Mouse (Mus musculus) thymus, adult 18-20 months (tissue): ENCODE measurements around the gene Gp9.

Experiments used
- DNase-seq, 2 experiments: peaks; one replicate each; pipeline ENCODE4 v3.0.0; 2022; ENCODE audit warnings: mixed read lengths in 2 of 2

The Gp9 gene

DNA sequence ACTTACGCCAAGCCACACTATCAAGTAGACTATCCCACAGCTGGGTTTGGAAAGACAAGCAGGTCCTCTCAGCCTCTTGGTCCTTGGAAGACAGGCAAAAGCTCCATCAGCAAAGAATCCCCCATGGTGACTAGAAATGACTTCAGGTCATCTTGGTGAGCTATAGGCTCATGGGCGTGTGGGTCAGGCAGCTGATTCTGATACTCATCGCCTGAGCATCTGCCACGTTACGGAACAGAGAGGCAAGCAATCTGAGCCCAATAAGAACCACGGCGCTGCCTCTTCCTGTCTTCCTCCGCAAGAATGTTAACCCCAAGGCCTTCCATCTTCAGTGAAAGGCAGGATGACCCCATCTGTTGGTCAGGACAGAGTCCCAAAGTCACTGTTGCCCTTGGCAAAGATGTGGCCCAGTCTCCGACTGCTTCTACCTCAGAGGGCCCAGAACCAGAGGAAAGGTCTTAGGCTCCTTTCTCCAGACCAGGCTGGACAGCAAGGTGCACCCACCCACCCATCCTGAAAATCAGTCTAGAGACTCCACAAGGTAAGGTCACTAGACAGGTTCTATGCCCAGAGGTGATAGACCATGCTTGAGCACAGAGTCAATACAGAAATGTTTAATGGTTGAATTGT is 10.5 kb downstream of the Gp9 start:
- DNase-seq = no peak

DNA sequence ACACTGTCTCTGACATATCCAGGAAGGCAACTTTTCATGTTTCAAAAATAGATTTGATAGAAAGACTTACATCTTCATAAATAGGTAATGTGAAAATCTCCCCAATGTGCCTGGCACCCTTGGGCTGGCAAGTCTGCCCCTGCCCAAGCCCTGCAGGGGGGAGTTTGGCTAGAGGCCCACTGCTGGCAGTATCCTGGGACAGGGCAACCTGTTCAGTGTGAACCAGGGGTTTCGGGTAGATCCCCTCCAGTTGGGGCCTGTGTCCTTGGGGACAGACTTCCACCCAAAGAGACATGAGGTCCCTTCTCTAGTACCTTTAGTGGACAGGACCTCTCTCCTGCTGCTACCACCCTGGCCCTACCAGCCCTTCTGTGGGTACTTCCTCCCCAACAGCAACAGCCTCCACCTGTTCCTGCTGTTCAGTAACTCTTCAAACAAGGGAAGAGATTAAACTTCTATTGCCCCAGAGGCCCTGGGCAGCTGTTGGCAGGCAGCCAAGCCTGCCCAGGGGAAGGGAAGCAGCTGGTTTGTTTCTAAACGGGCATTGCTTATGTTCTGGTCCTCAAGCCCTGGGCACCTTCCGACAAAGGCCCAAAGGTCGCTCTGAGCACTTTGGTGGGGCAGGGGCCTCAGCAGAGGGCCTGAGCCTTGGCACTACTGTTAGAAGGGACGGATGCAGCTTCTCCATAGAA is 11.2 kb downstream of the Gp9 start:
- no peak for DNase-seq

- no peak for DNase-seq
Observed at GRCm38 (mm10) chr6:87789791-87790190, 11.9 kb downstream of the Gp9 start.

DNA sequence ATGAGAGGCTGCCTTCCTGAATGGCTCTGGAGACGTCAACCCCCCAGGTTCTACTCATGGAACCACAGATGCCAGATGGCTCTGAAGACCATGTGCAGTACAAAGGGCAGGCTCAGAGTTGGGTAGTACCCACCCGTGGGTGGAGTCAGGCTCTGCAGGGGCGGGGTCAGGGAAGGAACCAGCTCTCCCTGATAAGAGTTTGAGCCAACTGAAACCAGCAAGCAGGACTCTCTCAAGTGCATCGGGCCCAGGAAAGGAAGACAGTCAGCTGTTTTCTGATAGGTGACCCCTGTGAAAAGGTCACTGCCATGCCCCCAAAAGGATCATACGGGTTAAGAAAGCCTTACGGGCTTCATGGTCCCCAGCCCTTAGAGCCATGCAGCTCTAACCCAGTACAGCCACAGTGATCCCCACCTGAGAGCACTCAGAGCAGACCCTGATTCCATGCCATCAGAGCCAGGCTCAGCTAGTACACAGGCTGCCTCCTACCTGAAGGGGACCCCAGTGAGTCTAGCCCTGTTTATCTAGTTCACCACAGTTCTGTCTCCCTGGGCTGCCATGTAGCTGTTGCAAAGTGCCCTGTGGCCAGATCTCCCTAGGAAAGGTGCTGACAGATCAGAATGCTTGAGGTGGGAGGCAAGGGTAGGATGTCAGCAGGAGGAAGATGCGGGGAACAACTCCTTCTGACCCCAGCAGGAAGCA is 13.1 kb downstream of the Gp9 start:
- no peak for DNase-seq

DNA sequence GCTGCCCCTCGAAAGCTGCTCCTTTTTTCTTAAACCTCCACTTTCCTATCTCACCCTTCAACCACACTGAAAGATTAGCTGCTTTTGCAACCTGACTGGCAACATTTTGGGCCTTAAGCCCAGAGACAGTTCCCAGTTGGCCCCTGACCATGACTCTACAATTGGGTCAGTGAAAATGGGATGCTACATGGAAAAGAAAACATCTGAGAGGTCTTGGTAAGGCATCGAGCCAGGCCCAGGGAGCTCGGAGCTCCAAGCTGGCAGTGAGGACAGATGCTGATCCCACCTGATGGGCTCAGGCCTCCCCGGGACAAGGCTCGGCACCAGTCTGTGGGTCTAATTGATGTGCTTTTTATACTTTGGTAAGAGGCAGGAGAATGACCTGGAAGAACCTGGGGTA is 14.0 kb downstream of the Gp9 start:
- no peak for DNase-seq

- no peak for DNase-seq
Observed at GRCm38 (mm10) chr6:87793821-87794510, 16.1 kb downstream of the Gp9 start.

- no peak for DNase-seq
Observed at GRCm38 (mm10) chr6:87795385-87796150, 17.7 kb downstream of the Gp9 start.

DNA sequence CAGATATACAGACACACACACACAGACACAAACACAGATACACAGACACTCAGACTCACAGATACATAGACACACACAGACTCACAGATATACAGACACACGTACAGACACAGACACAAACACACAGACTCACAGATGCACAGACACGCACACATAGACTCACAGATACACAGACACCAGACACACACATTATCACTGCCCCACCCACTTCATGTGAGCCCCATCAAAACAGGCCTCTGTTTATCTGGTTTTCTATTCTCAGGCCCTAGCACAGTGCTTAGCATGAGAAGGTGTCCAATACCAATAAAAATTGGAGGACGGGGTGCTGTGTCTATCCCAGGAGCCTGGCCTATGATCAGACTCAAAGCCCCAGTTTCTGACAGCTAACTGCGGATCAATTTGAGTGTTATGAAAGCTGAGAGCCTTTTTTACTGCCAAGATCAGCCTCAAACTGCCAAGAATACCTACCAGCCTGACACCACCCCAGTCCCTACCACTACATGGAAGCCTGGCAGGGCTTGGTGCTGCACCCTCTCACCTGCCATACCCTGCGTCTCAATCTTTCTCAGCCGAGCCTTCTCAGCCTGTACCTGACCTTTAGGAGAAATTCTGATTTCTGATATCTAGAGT is 18.5 kb downstream of the Gp9 start:
- no peak for DNase-seq

DNA sequence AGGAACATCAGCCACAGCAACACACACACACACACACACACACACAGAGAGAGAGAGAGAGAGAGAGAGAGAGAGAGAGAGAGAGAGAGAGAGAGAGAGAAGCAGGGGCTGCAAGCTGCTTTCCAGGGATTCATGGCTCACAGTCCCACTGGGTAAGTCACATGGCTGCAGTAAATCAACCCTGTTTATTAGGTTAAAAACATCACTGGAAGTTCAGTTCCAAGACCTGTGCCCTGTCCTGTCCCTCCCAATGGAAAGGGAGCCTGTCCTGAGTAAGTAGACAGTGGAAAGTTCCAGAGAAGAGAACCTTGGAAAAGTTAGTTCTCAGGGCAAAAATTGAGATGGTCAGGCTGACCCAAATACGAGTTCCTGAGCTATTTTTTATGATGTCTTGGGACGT is 19.4 kb downstream of the Gp9 start:
- no peak for DNase-seq

GRCm38 (mm10) chr6:87799576-87799975 is 21.7 kb downstream of the Gp9 start:
- DNase-seq = no peak

DNA sequence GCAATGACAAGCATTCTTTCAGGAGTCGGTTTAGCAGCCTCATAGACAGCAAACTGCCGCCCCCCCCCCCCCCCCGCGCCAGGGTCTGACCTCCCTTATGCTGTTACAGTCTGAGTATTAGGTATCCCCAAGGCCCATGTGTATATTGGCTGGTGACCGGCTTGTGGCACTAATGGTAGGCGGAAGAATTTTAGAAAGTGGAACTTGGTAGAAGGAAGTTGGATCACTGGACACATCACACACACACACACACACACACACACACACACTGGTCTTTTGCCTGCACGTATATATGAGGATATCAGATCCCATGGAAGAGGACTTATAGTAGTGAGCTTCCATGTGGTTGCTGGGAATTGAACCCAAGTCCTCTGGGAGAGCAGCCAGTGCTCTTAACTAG is 24.6 kb downstream of the Gp9 start:
- no peak for DNase-seq

DNA sequence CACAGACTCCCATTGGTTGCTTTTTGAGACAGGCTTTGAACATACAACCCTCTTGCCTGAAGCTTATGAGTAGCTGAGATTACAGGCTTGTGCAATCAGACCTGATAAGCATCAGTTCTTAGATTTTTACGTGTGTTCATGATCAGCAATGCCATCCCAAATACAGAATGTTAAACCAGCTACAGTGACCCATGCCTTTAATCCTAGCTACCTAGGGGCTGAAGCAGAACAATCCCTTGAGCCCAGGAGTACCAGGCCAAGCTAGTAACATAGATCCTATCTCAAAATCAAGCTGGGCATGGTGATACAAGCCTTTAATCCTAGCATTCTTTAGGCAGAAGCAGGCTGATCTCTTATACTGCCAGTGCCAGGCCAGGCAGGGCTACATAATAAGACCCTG is 26.2 kb downstream of the Gp9 start:
- no peak for DNase-seq

DNA sequence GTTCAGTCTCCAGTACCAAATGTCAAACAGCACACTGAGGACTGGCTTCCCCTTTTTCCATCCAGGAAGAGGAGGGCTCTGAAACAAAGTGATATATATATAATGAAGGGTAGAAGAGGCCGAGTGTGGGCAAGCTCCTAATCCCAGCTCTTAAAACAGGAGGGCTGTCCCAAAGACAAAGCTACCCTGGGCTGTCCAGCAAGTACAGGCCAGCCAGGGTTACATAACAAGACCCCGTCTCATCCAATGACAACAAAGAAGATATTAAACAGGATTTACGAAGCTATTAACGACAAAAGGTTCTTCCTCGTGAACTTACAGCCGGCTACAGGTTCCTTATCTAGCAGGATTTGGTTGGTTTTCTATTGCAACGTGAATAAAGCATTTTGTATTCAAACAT is 27.0 kb downstream of the Gp9 start:
- DNase-seq = no peak

- DNase-seq = no peak
Observed at GRCm38 (mm10) chr6:87805448-87805847, 27.6 kb downstream of the Gp9 start.

DNA sequence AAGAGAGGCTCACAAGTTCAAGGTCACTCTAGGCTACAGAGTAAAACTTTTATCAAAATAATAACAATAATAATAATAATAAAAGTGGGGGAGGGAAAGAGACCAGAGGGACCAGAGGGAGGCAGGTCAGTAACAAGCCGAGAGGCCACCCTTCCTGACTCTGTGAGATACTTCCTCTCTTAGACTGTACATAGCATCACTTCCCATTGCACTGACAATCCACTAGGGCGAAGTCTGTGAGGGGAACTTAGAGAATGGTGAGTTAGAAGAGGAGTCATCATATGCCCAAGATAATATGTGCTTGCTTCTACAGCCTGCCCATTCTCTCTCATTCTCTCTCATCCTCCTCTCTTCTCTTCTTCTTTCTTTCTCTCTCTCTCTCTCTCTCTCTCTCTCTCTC is 28.2 kb downstream of the Gp9 start:
- DNase-seq = no peak

DNA sequence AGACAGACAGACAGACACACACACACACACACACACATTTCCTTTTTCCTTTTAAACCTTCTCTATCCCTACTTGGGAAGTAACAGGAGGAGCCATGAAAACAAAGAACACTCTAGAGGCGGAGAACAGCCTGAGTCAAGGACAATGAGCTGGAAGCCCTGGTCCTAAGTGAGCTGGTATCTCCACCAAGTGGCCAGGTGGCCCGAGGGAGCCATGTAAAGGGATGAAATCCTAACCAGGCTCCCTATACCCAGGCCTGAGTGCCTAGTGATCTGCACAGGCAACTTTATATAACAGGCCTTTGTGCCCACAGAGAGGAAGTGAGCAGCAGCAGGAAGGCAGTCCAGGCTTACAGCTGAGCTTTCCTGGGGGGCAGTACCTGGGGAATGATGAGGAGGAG is 29.0 kb downstream of the Gp9 start:
- DNase-seq = no peak

DNA sequence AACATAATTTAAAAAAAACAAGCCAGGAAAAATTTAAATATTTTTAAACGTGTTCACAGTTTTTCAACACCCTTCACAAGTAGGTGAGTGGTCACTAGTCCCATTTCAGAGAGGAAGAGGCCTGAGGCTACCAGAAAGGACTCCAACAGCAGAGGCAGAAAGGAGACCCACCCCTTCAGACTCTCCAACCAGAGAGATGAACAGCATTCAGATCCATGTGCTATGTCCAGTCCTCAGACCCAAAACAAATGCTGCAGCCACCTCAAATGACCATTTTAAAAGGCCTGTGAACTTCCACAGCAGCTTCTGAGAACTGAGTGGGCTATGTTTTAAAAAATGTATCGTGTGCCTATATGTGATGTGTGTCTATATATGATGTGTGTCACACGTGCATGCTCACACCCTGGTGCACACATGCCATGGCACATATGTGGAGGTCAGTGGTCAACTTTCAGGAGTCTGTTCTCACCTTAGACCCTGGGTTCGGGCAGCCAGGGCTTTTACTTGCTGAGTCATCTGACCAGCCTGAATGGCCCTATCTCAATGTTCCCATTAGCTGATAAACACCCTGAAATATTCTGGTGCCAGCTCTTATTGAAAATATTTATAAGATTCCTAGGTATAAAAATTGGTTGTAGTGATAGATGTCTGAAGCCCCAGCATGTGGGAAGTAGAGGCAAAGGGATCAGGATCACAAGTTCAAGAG is 30.0 kb downstream of the Gp9 start:
- no peak for DNase-seq

- DNase-seq = no peak
Observed at GRCm38 (mm10) chr6:87808521-87808920, 30.6 kb downstream of the Gp9 start.

DNA sequence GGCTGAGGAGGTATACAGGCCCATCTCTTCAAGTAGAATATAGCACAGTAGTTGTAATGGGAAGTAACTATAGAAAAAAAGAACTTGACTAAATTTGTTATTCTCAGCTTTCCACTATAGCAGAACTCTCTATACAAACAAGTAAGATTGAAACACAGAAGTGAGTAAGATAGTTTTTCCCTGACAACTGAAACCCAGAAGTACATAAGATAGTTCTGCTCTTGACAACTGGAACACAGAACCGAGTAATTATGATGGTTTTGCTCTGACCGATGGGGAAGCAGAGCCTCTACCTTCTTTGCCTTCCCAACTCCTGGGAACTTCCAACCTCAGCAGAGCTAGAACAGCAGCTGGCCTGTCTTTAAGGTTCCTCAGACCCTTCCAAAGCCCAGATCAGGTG is 31.3 kb downstream of the Gp9 start:
- DNase-seq = no peak

DNA sequence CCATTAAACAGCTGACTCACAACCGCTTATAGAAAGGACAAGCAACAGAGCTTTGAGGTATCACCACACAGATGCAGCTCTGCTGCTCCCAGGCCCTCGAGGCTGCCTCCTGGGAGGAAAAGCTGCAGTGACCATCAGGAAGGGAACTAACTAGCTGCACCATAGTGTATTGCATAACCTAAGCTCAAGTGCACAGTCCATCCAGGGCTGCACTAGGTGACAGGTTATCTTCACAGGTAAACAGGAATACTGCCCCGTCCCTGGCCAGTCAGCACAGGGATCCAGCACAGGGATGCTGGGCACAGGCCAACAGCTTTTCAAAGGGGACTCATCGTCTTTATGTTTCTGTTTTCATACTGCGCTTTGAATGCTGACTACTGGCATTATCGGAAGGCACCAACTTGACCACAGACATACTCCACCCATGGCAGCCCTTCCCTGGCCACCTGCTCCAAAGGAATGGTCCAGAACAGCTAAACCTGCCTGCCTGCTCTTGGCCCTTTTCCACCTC is 31.8 kb downstream of the Gp9 start:
- DNase-seq = no peak

DNA sequence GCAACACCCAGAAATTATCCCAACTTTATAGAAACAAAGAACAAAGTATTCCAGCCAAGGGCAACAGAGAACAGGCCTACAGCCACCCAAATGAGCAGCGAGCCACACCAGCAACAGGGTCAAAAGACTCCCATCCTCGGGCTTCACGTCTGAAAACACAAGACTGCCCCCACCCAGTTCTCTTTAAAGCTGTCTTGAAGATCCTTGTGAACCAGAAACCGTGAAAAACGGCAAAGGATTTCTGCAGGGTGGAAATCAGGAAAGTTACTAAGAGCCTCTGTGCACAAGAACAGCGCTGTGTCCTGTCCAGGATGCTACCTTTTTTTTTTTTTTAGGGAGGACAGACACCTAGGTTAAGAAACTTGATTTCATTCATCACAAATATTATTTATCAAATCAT is 32.4 kb downstream of the Gp9 start:
- no peak for DNase-seq
